Mouse (Mus musculus) megakaryocyte-erythroid progenitor cell, adult 5-6 weeks (primary cell): ENCODE data around the gene Ank2. TPM values are rescaled to one million over a fixed set of nuclear protein-coding genes. Genes with fewer than 3 reads are reported as not detected.
"Not testable (repeated sequence)": the region's sequence is repeated elsewhere in the genome, so short reads cannot be mapped to it uniquely, and the experiment has no call there.

Experiments used
- ATAC-seq: replicated peaks from 2 replicates; pipeline ENCODE4 v1.8.0; 2016; ENCODE audit warnings: mild to moderate bottlenecking, inconsistent platforms; ENCODE audit not compliant: severe bottlenecking, poor library complexity, low FRiP score, low TSS enrichment
- total RNA-seq, 2 experiments: library from RNA; stranded (forward) in 1 of 2; stranded (reverse) in 1 of 2; fragments of 200-1000, 215-1000 nt in 1 of 2; fragments of >200 nt in 1 of 2; fragmentation: Nextera tagmentation in 1 of 2; gene quantifications; 2 replicates each; pipeline ENCODE4 v1.2.3; 2014 to 2017

Gene Ank2
- total RNA-seq, 2 experiments from 2014 or later: 0.38 TPM; not detected in 1

DNA sequence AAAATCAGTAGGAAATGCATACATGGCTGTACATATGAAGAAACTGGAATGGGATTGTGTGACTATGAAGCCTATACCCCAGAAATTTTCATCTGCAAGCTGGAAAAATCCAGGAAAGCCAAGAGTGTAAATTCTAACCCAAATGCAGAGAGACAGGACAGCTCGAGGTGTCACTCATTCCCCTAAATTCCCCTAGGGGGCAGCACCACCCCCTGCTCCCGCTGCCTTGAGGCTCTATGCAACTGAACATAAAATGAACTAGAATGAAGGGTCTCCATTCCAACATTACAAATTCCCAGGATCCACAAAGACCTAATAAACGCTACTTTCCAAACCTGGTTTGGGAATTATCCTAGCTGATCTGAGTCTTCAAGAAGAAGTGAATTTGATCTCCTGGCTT lies 48.1 kb downstream of the Ank2 start:
- ATAC-seq: peak; percentile 82

GRCm38 (mm10) chr3:127446173-127446572 lies 53.0 kb downstream of the Ank2 start:
- peak; percentile 94 for ATAC-seq

DNA sequence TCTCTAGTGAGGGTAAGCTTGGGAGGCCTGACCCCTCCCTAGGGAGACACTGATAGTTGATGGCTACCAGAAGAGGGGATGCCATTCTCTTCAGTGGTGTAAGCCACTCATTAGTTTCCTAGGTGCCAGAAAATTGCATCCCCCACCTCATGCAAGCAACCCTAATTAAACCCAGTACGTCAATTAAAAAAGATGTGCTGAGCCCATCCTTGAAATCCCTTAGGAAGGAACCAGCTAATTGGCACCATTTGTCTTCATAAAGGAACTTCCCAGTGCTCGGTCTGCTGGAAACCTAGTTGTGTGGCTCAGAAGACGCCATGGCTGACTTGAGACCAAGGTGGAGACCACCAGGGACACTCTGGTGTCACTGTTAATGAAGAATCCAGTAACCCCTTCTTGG lies 65.9 kb downstream of the Ank2 start:
- ATAC-seq: no peak

DNA sequence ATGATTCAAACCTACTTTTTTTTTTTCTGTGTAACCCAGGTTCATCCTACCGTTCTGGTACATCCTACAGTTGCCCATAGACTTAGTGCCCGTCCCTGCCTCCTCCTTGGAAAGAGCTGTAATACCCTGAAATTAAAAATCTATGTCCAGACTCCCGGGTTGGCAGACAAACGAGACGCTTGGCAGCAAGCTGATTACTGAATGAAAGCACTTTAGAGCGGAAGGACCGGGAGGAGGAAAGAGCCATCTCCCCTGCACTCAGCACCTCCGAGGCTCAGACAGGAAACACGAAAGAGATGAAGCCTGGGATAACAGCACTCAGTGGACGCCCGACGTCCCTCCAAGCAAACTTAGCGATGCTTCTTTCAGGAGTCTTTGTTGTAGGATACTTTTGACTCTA lies 69.3 kb downstream of the Ank2 start:
- no peak for ATAC-seq

DNA sequence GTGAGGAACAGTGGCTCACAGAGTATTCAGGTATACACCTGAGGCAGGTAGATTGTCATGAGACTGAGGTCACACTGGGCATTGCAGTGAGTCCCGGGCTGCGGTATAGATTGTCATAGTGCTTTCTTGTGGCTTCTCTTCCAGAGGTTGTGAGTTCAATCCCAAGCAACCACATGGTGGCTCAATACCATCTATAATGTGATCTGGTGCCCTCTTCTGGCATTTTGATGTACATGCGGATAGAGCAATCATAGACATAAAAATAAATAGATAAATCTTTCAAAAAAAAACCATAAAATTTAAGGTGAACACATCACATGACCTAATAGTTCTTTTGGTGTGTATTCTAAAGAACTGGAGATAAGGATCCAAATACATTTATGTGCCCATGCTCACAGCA lies 70.6 kb downstream of the Ank2 start:
- ATAC-seq: 0 out of 2 replicates have a peak, but pooled peaks have one; percentile 34

GRCm38 (mm10) chr3:127416950-127417349 lies 82.2 kb downstream of the Ank2 start:
- ATAC-seq: no peak

DNA sequence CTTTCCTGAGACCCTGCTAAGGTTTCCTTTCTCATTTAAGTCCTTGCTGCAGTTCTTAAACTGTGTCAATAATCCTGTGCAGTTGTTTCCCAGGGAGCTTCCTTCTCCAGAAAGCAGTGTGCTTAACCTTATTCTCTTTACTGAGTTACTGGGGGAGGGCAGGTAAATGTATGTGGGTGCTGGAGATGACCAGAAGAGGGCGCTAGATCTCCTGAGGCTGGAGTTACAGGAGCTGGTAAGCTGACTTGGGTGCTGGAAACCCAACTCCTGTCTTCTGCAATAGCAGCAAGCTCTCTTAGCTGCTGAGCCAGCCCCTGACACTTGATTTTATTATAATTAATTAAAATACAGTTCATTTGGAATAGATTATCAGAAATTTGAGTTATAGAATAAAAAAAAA lies 84.7 kb downstream of the Ank2 start:
- ATAC-seq: no peak

DNA sequence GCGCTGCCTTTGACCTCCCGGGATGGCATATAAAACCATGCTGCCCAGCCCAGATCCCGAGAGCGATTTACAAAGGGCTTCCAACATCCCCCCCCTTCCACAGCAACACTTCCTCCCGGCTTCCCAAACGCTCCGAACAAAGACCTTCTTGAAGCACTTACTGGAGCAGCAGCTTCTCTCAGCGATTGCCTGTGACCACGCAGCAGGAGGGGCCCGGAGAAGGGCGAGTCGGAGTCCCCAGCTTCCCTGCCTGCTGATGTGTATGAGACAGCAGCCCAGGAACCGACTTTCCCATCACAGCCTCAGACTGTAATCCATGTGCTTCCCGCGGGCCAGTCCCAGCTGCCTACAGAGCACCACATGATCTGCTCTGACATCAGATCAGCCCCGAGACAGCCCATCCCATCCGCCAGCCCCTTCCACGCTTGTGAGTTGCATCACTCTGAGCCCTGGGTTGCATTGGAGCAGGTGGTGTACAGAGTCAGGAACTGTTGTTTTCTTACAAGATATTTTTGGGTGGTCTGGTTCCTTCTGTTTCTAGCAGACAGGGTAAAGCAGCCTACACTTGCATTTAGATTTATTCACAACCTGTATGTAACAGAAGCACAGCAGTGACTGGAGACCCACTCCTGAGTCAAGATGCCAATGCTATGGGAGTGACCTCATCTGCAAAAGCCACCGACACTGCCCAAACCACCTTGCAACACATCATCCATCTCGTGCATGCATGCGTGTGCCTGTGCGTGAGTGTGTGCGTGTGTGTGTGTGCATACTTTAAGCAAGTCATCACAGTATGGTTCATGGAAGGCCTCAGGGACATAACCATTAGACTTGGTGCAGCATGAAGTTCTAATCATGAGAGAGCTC lies 90.2 kb downstream of the Ank2 start:
- ATAC-seq: 0 out of 2 replicates have a peak, but pooled peaks have one; percentile 16

- ATAC-seq: 0 out of 2 replicates have a peak, but pooled peaks have one; percentile 43
These were observed 91.1 kb downstream of the Ank2 start for GRCm38 (mm10) chr3:127407868-127408574.

DNA sequence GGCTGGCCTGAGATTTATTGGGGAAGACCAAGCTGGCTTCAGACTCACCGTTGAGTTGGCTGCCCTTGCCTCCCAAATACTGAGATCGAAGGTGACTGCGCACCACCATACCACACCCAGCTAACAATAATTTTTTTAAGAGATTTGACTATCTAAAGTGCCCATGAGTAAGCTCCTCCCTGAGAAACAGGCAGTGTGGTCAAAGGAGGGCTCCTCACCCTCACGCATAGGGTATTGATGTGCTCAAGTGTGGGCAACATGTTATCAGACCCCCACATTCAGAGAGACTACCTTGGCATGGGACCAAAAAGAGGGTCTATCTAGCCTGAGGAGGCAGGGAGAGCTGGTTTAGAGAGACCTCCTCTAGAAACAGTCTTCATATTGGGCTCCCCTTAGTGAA lies 92.3 kb downstream of the Ank2 start:
- ATAC-seq: peak; percentile 95

DNA sequence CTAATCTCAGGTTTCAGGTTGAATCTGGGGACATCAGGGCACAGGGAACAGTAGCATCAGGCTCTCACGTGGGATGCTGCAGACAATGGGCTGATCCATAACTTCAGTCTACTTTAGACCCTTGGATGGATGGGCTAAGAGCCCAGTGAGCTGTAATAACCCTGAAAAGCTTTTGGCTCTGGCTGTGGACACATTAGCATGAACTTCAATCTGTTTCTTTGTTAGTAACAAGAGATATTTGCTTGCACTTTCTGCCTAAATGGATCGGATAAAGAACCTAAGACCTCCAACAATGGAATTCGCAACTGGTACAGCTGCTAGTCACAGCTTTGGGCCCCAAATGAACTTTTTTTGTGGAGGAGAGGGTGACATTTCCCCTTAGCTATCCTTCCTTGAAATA lies 94.8 kb downstream of the Ank2 start:
- no peak for ATAC-seq

DNA sequence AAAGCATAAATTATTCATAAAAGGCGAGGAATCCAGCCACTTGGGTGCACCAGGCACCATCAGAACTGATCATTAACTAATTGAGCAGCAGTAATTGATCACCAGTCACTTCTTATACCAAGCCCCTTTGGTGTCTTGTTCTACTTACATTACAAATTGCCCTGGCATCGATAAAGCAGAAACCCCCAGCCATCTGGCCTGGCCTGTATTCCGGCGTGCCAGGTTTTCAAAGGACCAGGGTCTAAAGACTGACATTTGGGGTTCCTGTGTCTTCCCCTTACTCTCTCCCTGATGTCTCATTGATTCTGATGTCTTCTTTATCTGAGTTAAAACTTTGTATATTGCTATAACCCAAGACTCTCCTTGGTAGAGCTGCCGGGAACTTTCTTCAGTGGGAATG lies 98.2 kb downstream of the Ank2 start:
- no peak for ATAC-seq

GRCm38 (mm10) chr3:127400468-127400867 lies 98.7 kb downstream of the Ank2 start:
- ATAC-seq: not testable (repeated sequence)

DNA sequence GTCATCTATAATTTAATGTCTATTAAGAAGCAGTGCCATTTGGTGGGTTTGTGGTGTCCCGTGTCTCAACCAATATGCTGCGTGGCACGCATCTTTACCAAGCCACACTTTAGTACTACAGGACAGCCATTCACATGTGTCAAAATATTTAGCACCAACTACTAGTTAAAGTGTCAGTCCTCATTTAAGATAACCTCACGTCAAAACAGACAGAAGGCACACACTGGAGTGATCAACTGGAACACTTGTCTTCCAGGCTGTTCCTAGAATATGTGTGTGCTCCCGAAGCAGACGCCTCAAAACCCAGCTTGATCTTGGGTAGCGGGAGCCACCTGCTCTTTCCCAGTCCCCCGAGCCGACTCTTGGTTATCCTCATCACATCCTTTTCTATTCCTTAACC lies 101.4 kb downstream of the Ank2 start:
- ATAC-seq: no peak

DNA sequence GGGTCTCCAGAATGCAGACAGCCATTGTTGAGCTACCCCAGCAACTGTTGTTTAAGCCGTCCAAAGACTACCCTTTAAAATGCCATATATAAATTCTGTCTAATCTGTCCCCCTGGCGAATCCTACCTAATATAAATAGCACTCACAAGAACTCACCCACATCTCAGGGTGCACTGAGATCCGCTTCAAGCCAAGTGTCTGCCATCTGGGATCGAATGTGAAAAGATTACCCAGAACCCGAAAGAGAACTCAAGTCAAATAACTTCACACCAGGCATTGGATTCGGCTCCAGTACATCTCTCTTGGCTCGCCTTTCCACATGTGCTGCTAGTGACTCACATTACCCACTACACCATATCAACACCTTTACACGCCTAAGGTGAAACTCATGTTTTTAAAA lies 103.9 kb downstream of the Ank2 start:
- ATAC-seq: no peak

- ATAC-seq: no peak
These were observed 112.1 kb downstream of the Ank2 start for GRCm38 (mm10) chr3:127387016-127387517.

DNA sequence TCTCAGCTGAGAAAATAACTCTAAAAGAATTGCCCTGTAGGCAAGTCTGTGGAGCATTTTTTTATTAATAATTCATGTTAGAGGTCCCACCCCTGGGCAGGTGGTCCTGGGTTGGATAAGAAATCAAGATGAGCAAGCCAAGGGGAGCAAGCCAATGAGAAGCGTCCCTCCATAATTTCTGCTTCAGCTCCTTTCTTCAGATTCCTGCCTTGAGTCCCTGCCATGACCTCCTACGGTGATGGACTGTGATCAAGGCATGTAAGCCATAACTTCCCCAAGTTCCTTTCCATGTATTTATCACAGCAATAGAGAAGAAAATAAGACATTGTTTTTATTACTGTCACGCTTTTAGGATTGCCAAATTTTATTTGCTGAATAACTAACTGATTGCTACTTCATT lies 115.9 kb downstream of the Ank2 start:
- ATAC-seq: no peak

DNA sequence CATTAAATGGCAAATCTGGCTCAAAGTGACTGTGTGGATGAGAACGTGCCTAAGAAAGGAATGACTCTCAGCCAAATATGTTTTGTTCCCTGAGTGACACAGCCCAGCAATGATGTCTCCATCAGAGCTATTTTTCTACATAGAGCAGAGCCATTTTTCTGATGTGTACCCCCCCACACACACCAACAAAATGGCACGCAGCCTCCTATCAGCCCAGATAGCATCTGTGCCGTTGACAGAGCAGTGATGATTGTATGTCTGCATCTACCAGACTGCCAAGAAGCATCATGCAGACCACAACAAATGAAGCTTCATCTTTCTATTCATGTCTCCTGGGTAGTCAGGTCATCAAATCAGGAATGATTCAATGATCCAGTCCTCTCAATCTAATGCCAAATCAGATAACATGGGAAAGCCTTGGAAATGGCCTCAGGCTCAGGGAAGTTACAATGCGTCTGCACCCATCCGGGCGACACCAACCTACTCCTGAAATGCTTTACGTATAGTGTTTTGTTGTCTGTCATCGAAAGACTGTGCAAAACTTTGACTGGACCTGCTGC lies 122.2 kb downstream of the Ank2 start:
- ATAC-seq: no peak

- ATAC-seq: no peak
These were observed 123.0 kb downstream of the Ank2 start for GRCm38 (mm10) chr3:127375956-127376660.
